Mouse (Mus musculus): ENCODE data around the gene 1700023F06Rik. TPM values are rescaled to one million over a fixed set of nuclear protein-coding genes. Genes with fewer than 3 reads are reported as not detected.
A peak's percentile ranks its signal among the peaks of the same experiment; 100 is the strongest.

The 1700023F06Rik gene
- polyA plus RNA-seq, 1 experiment from 2014 or later = 0.15 TPM

GRCm38 (mm10) chr11:103198911-103199803 lies 9.2 kb downstream of the 1700023F06Rik start:
- DNase-seq (ENCODE audit: low spot score) = no peak
- WGBS = 22% methylated on average over 55 of the region's 59 CpGs
- ATAC-seq (replicated peaks; ENCODE audit: low FRiP score) = no peak
- peaks cover 63% of the 10 kb centered on the region for H3K27me3 ChIP-seq (replicated peaks; ENCODE audit: control insufficient read depth, insufficient read depth, low read length)
- H3K4me2 ChIP-seq = peak overlapping the region; percentile 64
- H3K27ac ChIP-seq (ENCODE audit: low read depth, low read length) = no peak overlapping the region
- no peaks in the 10 kb centered on the region for H3K9me3 ChIP-seq (ENCODE audit: control insufficient read depth, low read length)
- peak overlapping the region; percentile 32 for H3K4me3 ChIP-seq (ENCODE audit: low read depth, low read length)
- H3K4me1 ChIP-seq (replicated peaks; ENCODE audit: control insufficient read depth, insufficient read depth, low read length) = peaks cover 5% of the 10 kb centered on the region; the same call in 1 of the 2 replicates
- H3K9ac ChIP-seq (ENCODE audit: low read depth, low read length) = no peak overlapping the region
- H3K36me3 ChIP-seq (ENCODE audit: control insufficient read depth, insufficient read depth, low read length) = no peaks in the 10 kb centered on the region

DNA sequence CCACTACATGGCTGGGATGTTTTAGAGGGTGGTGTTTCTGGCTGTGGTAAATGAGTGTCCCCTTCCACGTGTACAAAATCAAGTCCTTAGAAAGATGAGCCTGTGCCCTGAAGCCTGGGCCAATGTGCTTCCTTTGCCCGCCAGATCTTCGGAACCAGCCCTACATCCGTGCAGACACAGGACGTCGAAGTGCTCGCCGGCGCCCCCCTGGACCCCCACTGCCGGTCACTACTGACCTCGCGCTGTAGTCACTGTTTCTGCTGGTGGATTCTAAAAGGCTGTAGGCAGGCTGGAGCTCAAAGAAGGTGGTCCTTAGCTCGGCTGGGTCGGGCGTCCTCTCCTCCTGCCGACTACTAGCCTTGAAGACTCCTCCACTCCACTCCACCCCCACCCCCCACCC lies 10.0 kb downstream of the 1700023F06Rik start:
- Histone ChIP-seq H3K27me3 (replicated peaks; ENCODE audit: control insufficient read depth, insufficient read depth, low read length) (peaks cover 71% of the 10 kb centered on the region), H3K36me3 (ENCODE audit: control insufficient read depth, insufficient read depth, low read length) (no peaks in the 10 kb centered on the region), H3K9ac (ENCODE audit: low read depth, low read length) (no peak overlapping the region), H3K4me1 (replicated peaks; ENCODE audit: control insufficient read depth, insufficient read depth, low read length) (peaks cover 5% of the 10 kb centered on the region; the same call in 1 of the 2 replicates), H3K27ac (ENCODE audit: low read depth, low read length) (no peak overlapping the region), H3K4me3 (ENCODE audit: low read depth, low read length) (no peak overlapping the region), H3K4me2 (peak overlapping the region; percentile 64; the same call in 1 of the 2 replicates), H3K9me3 (ENCODE audit: control insufficient read depth, low read length) (no peaks in the 10 kb centered on the region)
- DNase-seq (ENCODE audit: low spot score) = no peak
- ATAC-seq (replicated peaks; ENCODE audit: low FRiP score) = no peak
- WGBS = 36% methylated on average over 16 of the region's 16 CpGs

- 77% methylated on average over 4 of the region's 4 CpGs for WGBS
- DNase-seq (ENCODE audit: low spot score) = no peak
- no peak overlapping the region for H3K4me2 ChIP-seq
- H3K36me3 ChIP-seq (ENCODE audit: control insufficient read depth, insufficient read depth, low read length) = no peaks in the 10 kb centered on the region
- H3K9ac ChIP-seq (ENCODE audit: low read depth, low read length) = no peak overlapping the region
- no peak overlapping the region for H3K27ac ChIP-seq (ENCODE audit: low read depth, low read length)
- peaks cover 5% of the 10 kb centered on the region; the same call in 1 of the 2 replicates for H3K4me1 ChIP-seq (replicated peaks; ENCODE audit: control insufficient read depth, insufficient read depth, low read length)
- H3K4me3 ChIP-seq (ENCODE audit: low read depth, low read length) = no peak overlapping the region
- no peaks in the 10 kb centered on the region for H3K9me3 ChIP-seq (ENCODE audit: control insufficient read depth, low read length)
- peaks cover 81% of the 10 kb centered on the region for H3K27me3 ChIP-seq (replicated peaks; ENCODE audit: control insufficient read depth, insufficient read depth, low read length)
- ATAC-seq (replicated peaks; ENCODE audit: low FRiP score) = no peak
Measured at GRCm38 (mm10) chr11:103197340-103197739, 11.0 kb downstream of the 1700023F06Rik start.

DNA sequence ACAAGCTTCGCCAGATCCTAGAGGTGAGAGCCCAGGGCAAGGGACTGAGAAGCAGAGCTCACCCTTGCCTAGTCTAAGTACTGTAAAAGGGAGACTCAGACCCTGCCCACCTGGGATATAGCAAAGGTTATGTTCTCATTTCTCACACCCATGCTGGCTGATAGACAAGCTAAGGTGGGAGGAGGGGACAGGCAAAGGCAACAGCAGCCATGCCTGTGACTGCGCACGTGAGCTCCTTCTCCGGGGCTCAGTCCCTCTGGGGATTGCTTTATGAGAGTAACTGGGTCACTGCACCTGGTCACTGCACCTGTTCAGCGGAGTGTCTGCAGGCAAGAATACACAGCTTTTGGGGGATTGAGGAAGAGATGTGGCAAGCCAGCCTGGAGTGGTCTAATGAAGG lies 12.7 kb downstream of the 1700023F06Rik start:
- DNase-seq (ENCODE audit: low spot score) (no peak), ATAC-seq (replicated peaks; ENCODE audit: low FRiP score) (no peak)
- H3K4me3 ChIP-seq (ENCODE audit: low read depth, low read length) = no peak overlapping the region
- no peaks in the 10 kb centered on the region for H3K36me3 ChIP-seq (ENCODE audit: control insufficient read depth, insufficient read depth, low read length)
- H3K27ac ChIP-seq (ENCODE audit: low read depth, low read length) = no peak overlapping the region
- peaks cover 87% of the 10 kb centered on the region for H3K27me3 ChIP-seq (replicated peaks; ENCODE audit: control insufficient read depth, insufficient read depth, low read length)
- 85% methylated on average over 5 of the region's 5 CpGs for WGBS
- H3K4me1 ChIP-seq (replicated peaks; ENCODE audit: control insufficient read depth, insufficient read depth, low read length) = peaks cover 5% of the 10 kb centered on the region; the same call in 1 of the 2 replicates
- H3K9ac ChIP-seq (ENCODE audit: low read depth, low read length) = no peak overlapping the region
- no peaks in the 10 kb centered on the region for H3K9me3 ChIP-seq (ENCODE audit: control insufficient read depth, low read length)
- no peak overlapping the region for H3K4me2 ChIP-seq

- H3K27me3 ChIP-seq (replicated peaks; ENCODE audit: control insufficient read depth, insufficient read depth, low read length) = peaks cover 84% of the 10 kb centered on the region
- ATAC-seq (replicated peaks; ENCODE audit: low FRiP score) = no peak
- H3K9ac ChIP-seq (ENCODE audit: low read depth, low read length) = no peak overlapping the region
- H3K4me3 ChIP-seq (ENCODE audit: low read depth, low read length) = no peak overlapping the region
- H3K27ac ChIP-seq (ENCODE audit: low read depth, low read length) = no peak overlapping the region
- DNase-seq (ENCODE audit: low spot score) = no peak
- no peaks in the 10 kb centered on the region for H3K9me3 ChIP-seq (ENCODE audit: control insufficient read depth, low read length)
- H3K4me2 ChIP-seq = no peak overlapping the region
- 88% methylated on average over 18 of the region's 18 CpGs for WGBS
- H3K36me3 ChIP-seq (ENCODE audit: control insufficient read depth, insufficient read depth, low read length) = no peaks in the 10 kb centered on the region
- H3K4me1 ChIP-seq (replicated peaks; ENCODE audit: control insufficient read depth, insufficient read depth, low read length) = peaks cover 5% of the 10 kb centered on the region; the same call in 1 of the 2 replicates
Measured at GRCm38 (mm10) chr11:103195236-103195635, 13.1 kb downstream of the 1700023F06Rik start.

GRCm38 (mm10) chr11:103193825-103194168 lies 14.6 kb downstream of the 1700023F06Rik start:
- Histone ChIP-seq H3K27me3 (replicated peaks; ENCODE audit: control insufficient read depth, insufficient read depth, low read length) (peaks cover 70% of the 10 kb centered on the region), H3K9me3 (ENCODE audit: control insufficient read depth, low read length) (no peaks in the 10 kb centered on the region), H3K27ac (ENCODE audit: low read depth, low read length) (no peak overlapping the region), H3K4me3 (ENCODE audit: low read depth, low read length) (no peak overlapping the region), H3K36me3 (ENCODE audit: control insufficient read depth, insufficient read depth, low read length) (no peaks in the 10 kb centered on the region), H3K9ac (ENCODE audit: low read depth, low read length) (no peak overlapping the region), H3K4me1 (replicated peaks; ENCODE audit: control insufficient read depth, insufficient read depth, low read length) (peaks cover 2% of the 10 kb centered on the region; the same call in 1 of the 2 replicates), H3K4me2 (no peak overlapping the region)
- ATAC-seq (replicated peaks; ENCODE audit: low FRiP score) (no peak), DNase-seq (ENCODE audit: low spot score) (no peak)
- 64% methylated on average over 9 of the region's 9 CpGs for WGBS

DNA sequence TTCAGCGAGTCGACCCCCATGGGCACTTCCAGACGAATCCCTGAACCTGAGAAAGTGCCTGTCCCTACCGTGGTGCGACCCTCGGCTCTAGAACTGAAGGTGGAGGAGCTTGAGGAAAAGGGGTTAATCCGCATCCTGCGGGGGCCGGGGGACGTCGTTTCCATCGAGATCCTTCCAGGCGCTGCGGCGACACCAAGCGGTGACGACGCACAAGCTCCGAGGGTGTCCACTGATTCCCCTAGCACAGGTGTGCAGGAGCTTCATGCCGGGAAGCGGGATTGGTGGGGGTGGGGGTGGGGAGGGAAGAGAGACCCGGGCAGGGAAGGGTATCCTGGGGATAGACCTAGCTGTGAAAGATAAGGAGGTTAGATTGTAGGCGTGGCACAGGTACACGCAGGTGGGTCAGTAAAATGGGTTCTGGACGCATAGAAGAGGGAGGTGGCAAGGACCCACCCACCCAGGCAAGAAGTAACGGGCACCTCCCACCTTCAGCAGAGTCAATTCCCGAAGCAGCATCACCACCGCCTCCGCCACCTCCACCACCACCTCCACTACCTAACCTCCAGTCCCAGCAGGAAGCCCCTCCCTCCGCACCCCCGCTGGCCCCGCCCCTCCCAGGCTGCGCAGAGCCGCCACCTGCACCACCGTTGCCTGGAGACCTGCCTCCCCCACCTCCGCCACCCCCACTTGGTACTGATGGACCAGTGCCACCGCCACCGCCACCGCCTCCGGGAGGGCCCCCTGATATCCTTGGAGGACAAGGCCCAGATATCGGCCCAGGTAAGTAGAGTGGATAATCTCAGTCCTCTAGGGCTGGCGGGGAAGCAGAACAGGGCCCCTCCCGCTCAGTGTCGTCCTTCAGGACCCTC lies 15.2 kb downstream of the 1700023F06Rik start:
- ATAC-seq (replicated peaks; ENCODE audit: low FRiP score) (no peak; the same call in 1 of the 2 replicates), DNase-seq (ENCODE audit: low spot score) (no peak)
- H3K9ac ChIP-seq (ENCODE audit: low read depth, low read length) = no peak overlapping the region
- no peak overlapping the region for H3K27ac ChIP-seq (ENCODE audit: low read depth, low read length)
- no peak overlapping the region for H3K4me3 ChIP-seq (ENCODE audit: low read depth, low read length)
- H3K36me3 ChIP-seq (ENCODE audit: control insufficient read depth, insufficient read depth, low read length) = no peaks in the 10 kb centered on the region
- 50% methylated on average over 44 of the region's 44 CpGs for WGBS
- H3K27me3 ChIP-seq (replicated peaks; ENCODE audit: control insufficient read depth, insufficient read depth, low read length) = peaks cover 63% of the 10 kb centered on the region
- H3K4me1 ChIP-seq (replicated peaks; ENCODE audit: control insufficient read depth, insufficient read depth, low read length) = no peaks in the 10 kb centered on the region
- H3K9me3 ChIP-seq (ENCODE audit: control insufficient read depth, low read length) = no peaks in the 10 kb centered on the region
- 0 out of 2 replicates have a peak overlapping the region, but pooled peaks have one; percentile 22 for H3K4me2 ChIP-seq

DNA sequence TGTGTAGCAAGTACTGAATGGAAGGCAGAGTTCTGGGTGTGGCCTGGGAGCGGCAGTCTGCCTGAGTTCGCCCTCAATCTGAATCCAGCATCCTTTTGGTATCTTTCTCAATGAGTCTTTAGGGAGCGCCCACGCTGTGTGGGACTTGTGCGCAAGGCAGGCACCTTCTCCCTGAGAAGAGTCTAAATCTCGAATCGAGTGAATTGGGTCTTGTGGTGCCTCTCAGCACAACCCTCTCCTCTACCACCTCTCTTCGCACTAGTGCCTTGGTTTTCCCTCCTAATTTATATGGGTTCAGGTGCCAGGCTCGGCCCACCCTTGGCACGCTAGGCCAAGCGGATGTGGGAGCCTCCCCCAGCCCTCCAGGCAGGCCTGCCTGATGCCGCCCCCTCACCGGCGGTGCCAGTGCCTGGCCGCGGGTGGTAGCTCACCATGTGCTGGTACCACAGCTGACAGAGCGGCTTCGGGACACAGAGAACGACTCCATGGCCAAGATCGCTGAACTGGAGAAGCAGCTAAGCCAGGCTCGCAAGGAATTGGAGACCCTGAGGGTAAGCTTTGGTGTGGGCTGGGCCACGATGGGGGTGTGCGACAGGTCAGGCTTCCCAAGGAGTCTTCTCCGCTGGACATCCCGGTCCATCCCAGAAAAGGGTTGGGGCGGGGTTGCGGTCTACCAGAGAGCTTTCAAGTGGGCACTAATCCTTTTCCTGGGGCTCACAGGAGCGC lies 16.0 kb downstream of the 1700023F06Rik start:
- 50% methylated on average over 28 of the region's 28 CpGs for WGBS
- H3K27me3 ChIP-seq (replicated peaks; ENCODE audit: control insufficient read depth, insufficient read depth, low read length) = peaks cover 56% of the 10 kb centered on the region

More for the DNA sequence above, 16.0 kb downstream of the 1700023F06Rik start:
- ATAC-seq (replicated peaks; ENCODE audit: low FRiP score) = no peak
- H3K4me3 ChIP-seq (ENCODE audit: low read depth, low read length) = no peak overlapping the region
- H3K27ac ChIP-seq (ENCODE audit: low read depth, low read length) = no peak overlapping the region
- H3K36me3 ChIP-seq (ENCODE audit: control insufficient read depth, insufficient read depth, low read length) = no peaks in the 10 kb centered on the region
- H3K9me3 ChIP-seq (ENCODE audit: control insufficient read depth, low read length) = no peaks in the 10 kb centered on the region
- H3K4me2 ChIP-seq = 0 out of 2 replicates have a peak overlapping the region, but pooled peaks have one; percentile 22
- no peak for DNase-seq (ENCODE audit: low spot score)
- no peaks in the 10 kb centered on the region for H3K4me1 ChIP-seq (replicated peaks; ENCODE audit: control insufficient read depth, insufficient read depth, low read length)
- no peak overlapping the region for H3K9ac ChIP-seq (ENCODE audit: low read depth, low read length)
